Mouse (Mus musculus): ENCODE data around the gene Camta1. TPM values are rescaled to one million over a fixed set of nuclear protein-coding genes. Genes with fewer than 3 reads are reported as not detected.
"Not testable (repeated sequence)": the region's sequence is repeated elsewhere in the genome, so short reads cannot be mapped to it uniquely, and the experiment has no call there.

Gene Camta1
- polyA plus RNA-seq, 1 experiment from 2014 or later = 25.3 TPM

DNA sequence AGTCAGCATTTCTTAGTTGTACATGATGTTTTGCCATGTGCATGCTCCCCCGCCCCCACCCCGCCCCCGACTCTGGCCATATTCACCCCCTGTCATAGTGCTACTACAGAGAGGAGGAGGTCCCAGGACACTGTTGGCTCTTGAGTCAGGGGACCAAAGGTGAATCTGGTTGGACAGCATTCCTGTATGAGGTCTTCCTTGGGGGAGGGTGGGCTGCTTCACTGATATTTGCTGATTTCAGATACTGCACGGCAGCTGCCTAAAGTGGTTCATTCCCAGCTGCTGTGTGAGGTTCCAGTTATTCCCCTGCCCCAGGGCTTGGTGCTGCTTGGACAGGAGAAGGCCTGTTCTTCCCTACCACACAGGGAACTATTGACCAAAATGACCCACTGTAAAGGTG lies 973.2 kb downstream of the Camta1 start:
- no peak overlapping the region for H3K4me2 ChIP-seq (ENCODE audit: low read depth, low read length)
- peak; percentile 22; the same call in 1 of the 2 replicates for ATAC-seq (ENCODE audit: low read depth)
- H3K9me3 ChIP-seq (replicated peaks; ENCODE audit: control insufficient read depth, low read length) = no peaks in the 10 kb centered on the region
- no peaks in the 10 kb centered on the region for H3K36me3 ChIP-seq (ENCODE audit: control insufficient read depth, insufficient read depth)
- H3K27ac ChIP-seq (ENCODE audit: low read length) = no peak overlapping the region
- H3K9ac ChIP-seq (ENCODE audit: low read depth, low read length) = no peak overlapping the region
- no peaks in the 10 kb centered on the region for H3K27me3 ChIP-seq (ENCODE audit: control insufficient read depth, insufficient read depth, low read depth, low read length)
- 75% methylated on average over 4 of the region's 4 CpGs for WGBS (ENCODE audit: insufficient replicate concordance)
- H3K4me1 ChIP-seq (ENCODE audit: control insufficient read depth, low read depth, low read length) = peaks cover 6% of the 10 kb centered on the region
- no peak overlapping the region for H3K4me3 ChIP-seq (ENCODE audit: low read depth, low read length)

DNA sequence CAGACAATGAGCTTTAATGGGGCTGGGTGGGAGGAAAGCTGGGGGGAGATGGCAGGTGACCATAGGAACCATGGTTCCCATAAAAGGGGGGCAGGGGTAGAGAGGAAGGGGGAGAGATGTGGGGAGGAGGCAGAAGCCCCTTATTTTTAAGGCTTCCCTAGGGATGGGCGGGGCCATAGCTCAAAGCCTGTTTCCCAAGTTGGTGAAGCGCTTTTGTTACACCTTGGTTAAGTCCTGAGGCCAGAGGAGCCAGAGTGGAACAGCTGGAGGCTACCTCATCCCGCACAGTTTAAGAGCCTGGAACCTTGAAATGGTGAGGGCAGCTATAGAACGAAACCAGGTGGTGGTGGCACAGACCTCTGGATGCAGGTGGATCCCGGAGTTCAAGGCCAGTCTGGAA lies 973.8 kb downstream of the Camta1 start:
- H3K9ac ChIP-seq (ENCODE audit: low read depth, low read length) = no peak overlapping the region
- WGBS (ENCODE audit: insufficient replicate concordance) = 58% methylated on average over 5 of the region's 5 CpGs
- no peaks in the 10 kb centered on the region for H3K36me3 ChIP-seq (ENCODE audit: control insufficient read depth, insufficient read depth)
- no peak overlapping the region for H3K4me2 ChIP-seq (ENCODE audit: low read depth, low read length)
- H3K27me3 ChIP-seq (ENCODE audit: control insufficient read depth, insufficient read depth, low read depth, low read length) = no peaks in the 10 kb centered on the region
- H3K4me3 ChIP-seq (ENCODE audit: low read depth, low read length) = no peak overlapping the region
- H3K9me3 ChIP-seq (replicated peaks; ENCODE audit: control insufficient read depth, low read length) = no peaks in the 10 kb centered on the region
- no peak for ATAC-seq (ENCODE audit: low read depth)
- H3K27ac ChIP-seq (ENCODE audit: low read length) = no peak overlapping the region
- H3K4me1 ChIP-seq (ENCODE audit: control insufficient read depth, low read depth, low read length) = peaks cover 6% of the 10 kb centered on the region

DNA sequence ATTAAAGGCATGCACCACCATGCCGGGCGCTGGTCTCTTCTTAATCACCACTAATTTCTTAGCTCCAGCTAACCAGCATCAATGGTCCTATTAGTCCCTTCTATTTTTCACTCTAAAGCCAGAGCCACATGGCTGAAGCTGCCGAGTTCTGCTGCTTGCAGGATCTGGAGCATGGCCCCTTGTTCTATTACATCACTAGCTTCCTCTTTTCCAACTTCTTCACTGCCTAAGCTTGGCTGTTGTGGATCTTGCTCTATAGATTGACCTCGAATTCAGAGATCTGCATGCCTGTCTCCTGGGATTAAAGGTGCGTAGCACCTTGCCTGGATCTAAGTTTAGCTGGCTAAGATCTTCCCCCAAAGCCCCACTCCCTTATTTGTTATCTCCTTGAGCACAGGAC lies 979.0 kb downstream of the Camta1 start:
- H3K4me2 ChIP-seq (ENCODE audit: low read depth, low read length) = no peak overlapping the region
- no peaks in the 10 kb centered on the region for H3K36me3 ChIP-seq (ENCODE audit: control insufficient read depth, insufficient read depth)
- no peak overlapping the region for H3K27ac ChIP-seq (ENCODE audit: low read length)
- H3K4me3 ChIP-seq (ENCODE audit: low read depth, low read length) = no peak overlapping the region
- no peaks in the 10 kb centered on the region for H3K27me3 ChIP-seq (ENCODE audit: control insufficient read depth, insufficient read depth, low read depth, low read length)
- H3K9ac ChIP-seq (ENCODE audit: low read depth, low read length) = no peak overlapping the region
- 48% methylated on average over 5 of the region's 5 CpGs for WGBS (ENCODE audit: insufficient replicate concordance)
- no peak for ATAC-seq (ENCODE audit: low read depth)
- H3K9me3 ChIP-seq (replicated peaks; ENCODE audit: control insufficient read depth, low read length) = peaks cover 13% of the 10 kb centered on the region
- H3K4me1 ChIP-seq (ENCODE audit: control insufficient read depth, low read depth, low read length) = no peaks in the 10 kb centered on the region

- peaks cover 13% of the 10 kb centered on the region for H3K9me3 ChIP-seq (replicated peaks; ENCODE audit: control insufficient read depth, low read length)
- WGBS (ENCODE audit: insufficient replicate concordance) = 67% methylated on average over 5 of the region's 5 CpGs
- no peak overlapping the region for H3K4me2 ChIP-seq (ENCODE audit: low read depth, low read length)
- H3K27ac ChIP-seq (ENCODE audit: low read length) = no peak overlapping the region
- no peaks in the 10 kb centered on the region for H3K36me3 ChIP-seq (ENCODE audit: control insufficient read depth, insufficient read depth)
- no peaks in the 10 kb centered on the region for H3K4me1 ChIP-seq (ENCODE audit: control insufficient read depth, low read depth, low read length)
- H3K4me3 ChIP-seq (ENCODE audit: low read depth, low read length) = no peak overlapping the region
- no peak for ATAC-seq (ENCODE audit: low read depth)
- H3K27me3 ChIP-seq (ENCODE audit: control insufficient read depth, insufficient read depth, low read depth, low read length) = no peaks in the 10 kb centered on the region
- H3K9ac ChIP-seq (ENCODE audit: low read depth, low read length) = no peak overlapping the region
These were observed 981.3 kb downstream of the Camta1 start for GRCm38 (mm10) chr4:150880364-150880763.

GRCm38 (mm10) chr4:150879631-150880030 lies 982.0 kb downstream of the Camta1 start:
- Histone ChIP-seq H3K27me3 (ENCODE audit: control insufficient read depth, insufficient read depth, low read depth, low read length) (no peaks in the 10 kb centered on the region), H3K4me3 (ENCODE audit: low read depth, low read length) (no peak overlapping the region), H3K27ac (ENCODE audit: low read length) (no peak overlapping the region), H3K36me3 (ENCODE audit: control insufficient read depth, insufficient read depth) (no peaks in the 10 kb centered on the region), H3K4me2 (ENCODE audit: low read depth, low read length) (no peak overlapping the region), H3K4me1 (ENCODE audit: control insufficient read depth, low read depth, low read length) (peaks cover 4% of the 10 kb centered on the region), H3K9ac (ENCODE audit: low read depth, low read length) (no peak overlapping the region), H3K9me3 (replicated peaks; ENCODE audit: control insufficient read depth, low read length) (peaks cover 13% of the 10 kb centered on the region)
- WGBS (ENCODE audit: insufficient replicate concordance) = 89% methylated on average over 22 of the region's 22 CpGs
- no peak for ATAC-seq (ENCODE audit: low read depth)

DNA sequence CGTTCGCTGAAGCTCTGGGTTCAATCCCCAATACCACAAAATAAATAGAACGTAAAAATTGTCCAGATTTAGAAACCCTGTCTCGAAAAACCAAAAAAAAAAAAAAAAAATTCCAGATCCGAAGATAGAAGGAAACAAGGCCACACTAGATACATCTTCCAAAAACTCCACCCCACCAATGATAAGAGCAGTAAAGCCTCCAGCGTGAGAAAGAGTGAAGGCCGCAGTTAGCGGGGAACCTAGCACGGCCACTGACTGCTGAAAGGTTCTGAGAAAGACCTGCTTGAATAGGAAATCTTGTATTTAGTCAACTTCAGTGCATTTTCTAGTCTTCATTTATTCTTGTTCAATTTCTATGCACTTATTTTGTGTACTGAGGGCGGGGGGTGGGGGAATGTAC lies 986.3 kb downstream of the Camta1 start:
- Histone ChIP-seq H3K27me3 (ENCODE audit: control insufficient read depth, insufficient read depth, low read depth, low read length) (no peaks in the 10 kb centered on the region), H3K9me3 (replicated peaks; ENCODE audit: control insufficient read depth, low read length) (peaks cover 13% of the 10 kb centered on the region), H3K4me3 (ENCODE audit: low read depth, low read length) (no peak overlapping the region), H3K27ac (ENCODE audit: low read length) (no peak overlapping the region), H3K36me3 (ENCODE audit: control insufficient read depth, insufficient read depth) (no peaks in the 10 kb centered on the region), H3K9ac (ENCODE audit: low read depth, low read length) (no peak overlapping the region), H3K4me1 (ENCODE audit: control insufficient read depth, low read depth, low read length) (peaks cover 14% of the 10 kb centered on the region), H3K4me2 (ENCODE audit: low read depth, low read length) (no peak overlapping the region)
- no peak for ATAC-seq (ENCODE audit: low read depth)
- 56% methylated on average over 10 of the region's 10 CpGs for WGBS (ENCODE audit: insufficient replicate concordance)

DNA sequence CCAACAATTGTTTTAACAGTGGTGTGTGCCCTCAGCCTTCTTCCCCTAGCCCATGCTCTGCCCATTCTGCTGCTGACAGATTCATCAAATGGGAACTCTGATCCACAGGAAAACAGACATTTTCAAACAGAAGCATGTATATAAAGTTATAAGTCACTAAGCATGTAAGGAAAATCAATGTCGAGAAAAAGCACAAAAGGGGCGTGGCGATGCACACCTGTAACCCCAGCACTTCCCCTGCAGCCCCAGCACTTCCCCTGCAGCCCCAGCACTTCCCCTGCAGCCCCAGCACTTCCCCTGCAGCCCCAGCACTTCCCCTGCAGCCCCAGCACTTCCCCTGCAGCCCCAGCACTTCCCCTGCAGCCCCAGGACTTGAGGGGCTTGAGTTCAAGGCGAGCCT lies 987.3 kb downstream of the Camta1 start:
- not testable (repeated sequence) for H3K9me3 ChIP-seq (replicated peaks; ENCODE audit: control insufficient read depth, low read length); ATAC-seq (ENCODE audit: low read depth); H3K4me2 ChIP-seq (ENCODE audit: low read depth, low read length); H3K27ac ChIP-seq (ENCODE audit: low read length); H3K4me3 ChIP-seq (ENCODE audit: low read depth, low read length); H3K9ac ChIP-seq (ENCODE audit: low read depth, low read length); H3K36me3 ChIP-seq (ENCODE audit: control insufficient read depth, insufficient read depth); H3K27me3 ChIP-seq (ENCODE audit: control insufficient read depth, insufficient read depth, low read depth, low read length)
- H3K4me1 ChIP-seq (ENCODE audit: control insufficient read depth, low read depth, low read length) = peaks cover 14% of the 10 kb centered on the region
- 15% methylated on average over 4 of the region's 4 CpGs for WGBS (ENCODE audit: insufficient replicate concordance)

DNA sequence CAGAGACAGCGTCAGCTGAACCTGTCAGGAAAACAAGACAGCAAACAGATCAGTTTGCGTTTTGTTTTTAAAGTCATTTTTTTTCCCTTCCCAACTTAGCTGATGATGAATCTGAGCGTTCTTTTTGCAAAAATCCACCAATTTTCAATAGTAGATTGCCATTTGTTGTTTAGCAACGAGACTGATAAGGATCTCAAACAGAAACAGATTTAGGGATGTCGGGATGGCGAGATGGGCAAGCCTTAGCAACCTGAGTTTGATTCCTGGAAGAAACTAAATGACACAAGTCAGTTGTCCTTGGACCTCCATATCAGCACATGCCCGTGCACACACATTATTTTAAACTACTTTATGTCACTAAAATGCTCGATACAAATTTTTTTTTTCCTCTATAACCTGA lies 989.0 kb downstream of the Camta1 start:
- no peaks in the 10 kb centered on the region for H3K9me3 ChIP-seq (replicated peaks; ENCODE audit: control insufficient read depth, low read length)
- H3K9ac ChIP-seq (ENCODE audit: low read depth, low read length) = no peak overlapping the region
- WGBS (ENCODE audit: insufficient replicate concordance) = 51% methylated on average over 8 of the region's 8 CpGs
- H3K27me3 ChIP-seq (ENCODE audit: control insufficient read depth, insufficient read depth, low read depth, low read length) = no peaks in the 10 kb centered on the region
- H3K4me1 ChIP-seq (ENCODE audit: control insufficient read depth, low read depth, low read length) = peaks cover 14% of the 10 kb centered on the region
- H3K4me2 ChIP-seq (ENCODE audit: low read depth, low read length) = no peak overlapping the region
- no peak for ATAC-seq (ENCODE audit: low read depth)
- H3K36me3 ChIP-seq (ENCODE audit: control insufficient read depth, insufficient read depth) = no peaks in the 10 kb centered on the region
- H3K4me3 ChIP-seq (ENCODE audit: low read depth, low read length) = no peak overlapping the region
- H3K27ac ChIP-seq (ENCODE audit: low read length) = peak overlapping the region; percentile 69

GRCm38 (mm10) chr4:150872139-150872651 lies 989.5 kb downstream of the Camta1 start:
- 49% methylated on average over 9 of the region's 9 CpGs for WGBS (ENCODE audit: insufficient replicate concordance)
- no peaks in the 10 kb centered on the region for H3K27me3 ChIP-seq (ENCODE audit: control insufficient read depth, insufficient read depth, low read depth, low read length)
- H3K4me2 ChIP-seq (ENCODE audit: low read depth, low read length) = no peak overlapping the region
- no peak overlapping the region for H3K4me3 ChIP-seq (ENCODE audit: low read depth, low read length)
- ATAC-seq (ENCODE audit: low read depth) = peak; percentile 73
- H3K36me3 ChIP-seq (ENCODE audit: control insufficient read depth, insufficient read depth) = no peaks in the 10 kb centered on the region
- H3K9ac ChIP-seq (ENCODE audit: low read depth, low read length) = no peak overlapping the region
- H3K9me3 ChIP-seq (replicated peaks; ENCODE audit: control insufficient read depth, low read length) = no peaks in the 10 kb centered on the region
- H3K27ac ChIP-seq (ENCODE audit: low read length) = peak overlapping the region; percentile 69
- H3K4me1 ChIP-seq (ENCODE audit: control insufficient read depth, low read depth, low read length) = peaks cover 14% of the 10 kb centered on the region

Data from liver, embryonic 16.5 days (tissue).